Mouse (Mus musculus): ENCODE data around the gene E030018B13Rik.

E030018B13Rik gene

DNA sequence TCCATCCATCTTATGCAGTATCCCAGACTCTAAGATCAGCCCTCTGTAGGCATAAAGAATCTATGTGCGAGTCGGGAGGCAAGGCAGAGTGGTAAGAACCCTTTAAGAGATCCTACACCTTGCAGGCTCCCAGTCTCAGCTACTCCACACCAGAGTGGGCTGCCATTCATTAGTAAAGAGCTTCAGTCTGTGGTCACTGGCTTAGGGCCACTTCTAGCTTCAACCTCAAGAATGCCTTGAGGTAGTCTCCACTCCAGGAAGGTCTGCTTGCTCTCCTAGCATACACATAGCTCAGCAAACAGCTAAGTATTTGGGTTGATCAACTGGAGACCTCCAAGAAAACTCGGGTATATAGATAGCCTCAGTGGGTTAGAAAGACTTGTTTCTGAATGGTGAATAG, 19.0 kb upstream of the E030018B13Rik start:
- no peak for DNase-seq (ENCODE audit: extremely low read depth, low read depth, low spot score)

- DNase-seq (ENCODE audit: extremely low read depth, low read depth, low spot score), result no peak
Measured at GRCm38 (mm10) chr7:63898201-63898600, 18.5 kb upstream of the E030018B13Rik start.

- no peak for DNase-seq (ENCODE audit: extremely low read depth, low read depth, low spot score)
Measured at GRCm38 (mm10) chr7:63899925-63900324, 16.7 kb upstream of the E030018B13Rik start.

DNA sequence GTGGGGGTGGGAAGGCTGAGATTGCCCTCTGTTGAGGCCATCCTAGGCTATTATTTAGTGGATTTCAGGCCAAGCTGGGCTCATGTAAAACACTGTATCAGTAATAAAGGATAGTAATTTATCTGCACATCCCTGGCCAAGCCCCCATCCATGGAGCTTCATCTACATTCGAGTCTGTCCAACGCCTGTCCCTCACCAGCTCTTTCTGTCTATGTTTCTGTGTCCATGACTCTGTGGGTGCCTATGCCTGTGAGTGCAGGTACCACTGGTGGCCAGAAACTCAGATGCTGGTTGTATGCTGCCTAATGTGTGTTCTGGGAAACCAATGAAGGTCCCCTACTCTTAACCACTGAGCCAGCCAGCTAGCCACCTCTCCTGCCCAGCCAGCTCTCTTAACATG, 16.2 kb upstream of the E030018B13Rik start:
- no peak for DNase-seq (ENCODE audit: extremely low read depth, low read depth, low spot score)

- DNase-seq (ENCODE audit: extremely low read depth, low read depth, low spot score), result no peak
Measured at GRCm38 (mm10) chr7:63901346-63901745, 15.3 kb upstream of the E030018B13Rik start.

GRCm38 (mm10) chr7:63901942-63902341, 14.7 kb upstream of the E030018B13Rik start:
- DNase-seq (ENCODE audit: extremely low read depth, low read depth, low spot score), result no peak

DNA sequence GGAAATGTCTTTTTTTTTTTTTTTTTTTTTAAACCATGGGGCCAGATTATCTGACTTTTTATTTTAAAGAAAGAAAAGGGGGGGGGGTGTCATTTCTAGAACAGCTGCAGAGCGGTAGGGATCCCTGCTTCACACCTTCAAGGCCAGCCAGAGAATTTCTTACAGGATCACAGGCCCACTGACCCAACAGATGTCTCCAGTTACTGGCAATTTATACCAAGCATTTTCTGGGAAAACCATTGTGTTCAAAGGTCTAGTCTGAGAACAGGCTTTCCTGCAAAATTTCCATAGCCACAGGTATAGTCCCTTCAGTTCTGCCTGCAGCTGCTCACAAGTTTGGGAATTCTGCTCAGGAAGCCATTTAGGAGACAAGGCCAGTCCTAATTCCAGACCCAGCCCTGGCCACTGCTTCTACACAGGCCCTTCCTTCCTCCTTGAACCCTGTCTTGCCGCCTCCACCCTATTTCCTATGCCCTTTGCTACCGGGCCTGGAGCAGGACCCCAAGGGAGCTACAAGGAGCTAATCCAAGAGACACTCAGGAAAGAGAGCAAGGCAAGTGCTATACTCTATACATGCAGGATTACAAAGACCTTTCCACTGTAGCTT, 13.9 kb upstream of the E030018B13Rik start:
- DNase-seq (ENCODE audit: extremely low read depth, low read depth, low spot score), result no peak

GRCm38 (mm10) chr7:63903635-63904380, 12.8 kb upstream of the E030018B13Rik start:
- DNase-seq (ENCODE audit: extremely low read depth, low read depth, low spot score), result no peak

- no peak for DNase-seq (ENCODE audit: extremely low read depth, low read depth, low spot score)
Measured at GRCm38 (mm10) chr7:63905190-63905589, 11.5 kb upstream of the E030018B13Rik start.

DNA sequence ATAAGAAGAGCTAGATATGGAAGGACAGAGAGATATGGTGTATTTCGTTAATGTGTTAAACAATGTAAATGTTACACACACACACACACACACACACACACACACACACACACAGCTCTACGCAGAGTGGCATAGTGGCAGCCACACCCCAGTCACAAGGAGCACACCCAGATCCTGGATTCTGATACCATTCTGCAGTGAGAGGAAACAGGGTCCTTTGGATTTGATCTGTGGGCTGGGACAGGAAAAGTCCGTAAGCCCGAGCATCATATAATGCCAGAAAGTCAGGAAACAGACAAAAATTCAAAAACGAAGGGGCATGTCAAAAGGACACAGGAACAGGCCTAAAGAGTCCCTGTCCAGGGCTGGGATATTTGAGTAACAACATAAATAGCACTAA, 11.0 kb upstream of the E030018B13Rik start:
- DNase-seq (ENCODE audit: extremely low read depth, low read depth, low spot score), result no peak

DNA sequence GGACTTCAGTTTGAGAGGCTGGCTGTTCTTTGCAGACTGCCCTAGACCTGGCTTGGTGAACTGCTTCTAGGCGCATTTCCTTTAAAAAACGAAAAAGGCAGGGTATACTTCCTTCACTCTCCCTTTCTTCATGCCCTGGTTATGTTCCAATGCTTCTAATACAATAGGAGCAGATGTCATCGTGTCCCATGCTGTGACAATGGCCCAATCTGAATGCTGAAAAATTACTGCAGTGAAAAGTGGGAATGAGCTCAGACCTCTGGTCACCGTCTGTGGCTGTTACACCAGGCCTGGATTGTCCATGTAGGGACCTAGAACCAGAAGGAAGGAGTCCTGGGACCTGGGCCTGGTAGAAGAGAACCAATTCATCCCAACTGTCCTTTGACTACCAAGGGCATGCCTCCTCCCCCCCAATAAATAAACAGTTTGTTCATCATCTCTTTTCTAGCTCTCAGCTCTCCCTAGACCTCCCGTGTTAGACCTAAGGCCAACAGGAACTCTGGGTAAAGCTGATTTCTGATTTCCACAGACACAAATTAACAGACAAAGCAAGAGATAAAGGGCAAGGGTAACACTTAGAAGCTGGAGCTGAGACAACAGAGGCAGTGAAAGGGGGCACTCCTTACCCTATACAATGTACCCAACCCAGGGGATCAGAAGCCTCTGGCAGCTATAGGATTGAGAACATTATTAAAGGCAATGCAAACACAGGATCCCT, 8.7 kb upstream of the E030018B13Rik start:
- no peak for DNase-seq (ENCODE audit: extremely low read depth, low read depth, low spot score)

DNA sequence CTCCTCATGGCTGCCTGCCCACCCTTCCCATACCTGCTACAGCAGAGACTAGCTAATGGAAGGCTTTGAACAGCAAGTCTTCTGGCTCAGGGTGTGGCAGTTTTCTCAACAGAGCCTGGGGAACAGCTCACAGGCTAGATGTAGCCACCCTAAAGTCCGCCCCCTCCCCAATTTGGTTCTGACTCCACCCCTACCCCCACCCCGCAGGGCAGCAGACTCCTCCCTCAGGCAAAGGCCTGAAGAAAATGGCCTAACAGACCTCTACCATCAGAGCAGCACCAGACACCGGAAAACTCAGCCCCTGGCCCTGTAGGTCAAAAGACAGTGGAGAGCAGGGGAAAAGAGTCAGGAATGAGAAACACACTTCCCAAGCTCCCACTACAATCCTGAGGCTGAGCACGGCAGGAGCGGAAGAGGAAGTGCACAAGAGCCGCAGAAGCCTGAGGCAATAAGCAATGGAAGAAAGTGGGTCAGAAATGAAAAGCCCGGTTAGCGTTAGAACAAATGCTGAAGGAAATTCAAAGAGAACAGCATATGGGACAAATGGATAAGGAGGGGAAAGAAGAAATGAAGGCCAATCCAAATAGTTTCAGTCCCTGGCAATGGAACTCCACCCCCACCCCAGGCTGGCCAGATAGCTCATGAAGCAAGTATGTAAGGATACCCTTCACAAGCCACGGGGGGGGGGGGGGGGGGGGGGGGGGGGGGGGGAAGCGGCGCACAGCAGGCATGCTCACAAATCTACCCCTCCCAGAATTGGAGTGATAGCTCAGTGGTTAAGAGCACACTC, 8.0 kb upstream of the E030018B13Rik start:
- DNase-seq (ENCODE audit: extremely low read depth, low read depth, low spot score), result no peak

- no peak for DNase-seq (ENCODE audit: extremely low read depth, low read depth, low spot score)
Measured at GRCm38 (mm10) chr7:63910225-63910624, 6.4 kb upstream of the E030018B13Rik start.

GRCm38 (mm10) chr7:63910912-63911311, 5.7 kb upstream of the E030018B13Rik start:
- no peak for DNase-seq (ENCODE audit: extremely low read depth, low read depth, low spot score)

GRCm38 (mm10) chr7:63911383-63912233, 5.0 kb upstream of the E030018B13Rik start:
- no peak for DNase-seq (ENCODE audit: extremely low read depth, low read depth, low spot score)

DNA sequence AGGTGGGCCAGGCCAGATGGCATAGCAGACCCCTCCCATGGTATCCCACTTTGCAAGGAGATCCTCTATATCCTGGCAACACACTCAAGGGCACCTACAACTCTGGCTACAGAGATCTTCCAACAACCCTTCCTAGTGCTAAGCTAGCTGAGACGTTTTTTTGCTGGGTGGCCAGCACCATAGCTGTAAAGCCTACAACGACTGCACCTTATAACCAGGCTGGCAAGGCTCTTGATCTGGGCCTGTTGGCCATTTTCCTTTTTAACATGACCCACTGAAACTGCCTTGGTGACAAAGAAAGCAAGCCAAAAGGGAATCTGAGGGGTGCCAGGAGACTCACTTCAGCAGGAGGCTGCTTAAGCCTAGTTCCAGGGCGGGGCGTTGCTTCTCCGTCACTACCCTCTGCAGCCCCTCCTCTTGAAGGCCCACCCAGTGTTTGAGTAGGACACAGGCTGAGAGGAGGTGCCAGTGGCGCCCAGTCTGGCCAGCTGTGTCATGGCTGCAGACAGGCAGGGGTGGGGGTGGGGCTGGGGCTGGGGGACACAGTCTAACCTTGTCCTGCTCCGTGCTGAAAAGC, 4.3 kb upstream of the E030018B13Rik start:
- DNase-seq (ENCODE audit: extremely low read depth, low read depth, low spot score), result no peak

- DNase-seq (ENCODE audit: extremely low read depth, low read depth, low spot score), result no peak
Measured at GRCm38 (mm10) chr7:63912924-63913723, 3.5 kb upstream of the E030018B13Rik start.

- no peak for DNase-seq (ENCODE audit: extremely low read depth, low read depth, low spot score)
Measured at GRCm38 (mm10) chr7:63913724-63914692, 2.6 kb upstream of the E030018B13Rik start.
